Mouse (Mus musculus) lung, postnatal 0 days (tissue): Measurements from ENCODE around the gene Adck1.

Experiments used
- CTCF ChIP-seq: IDR thresholded peaks from 2 replicates; pipeline ENCODE4 v1.5.1; 2016; ENCODE audit warnings: antibody characterized with exemption, mild to moderate bottlenecking
- EP300 ChIP-seq: IDR thresholded peaks from 2 replicates; pipeline ENCODE4 v1.6.1; 2016; ENCODE audit warnings: antibody characterized with exemption, mild to moderate bottlenecking, control low read depth

DNA sequence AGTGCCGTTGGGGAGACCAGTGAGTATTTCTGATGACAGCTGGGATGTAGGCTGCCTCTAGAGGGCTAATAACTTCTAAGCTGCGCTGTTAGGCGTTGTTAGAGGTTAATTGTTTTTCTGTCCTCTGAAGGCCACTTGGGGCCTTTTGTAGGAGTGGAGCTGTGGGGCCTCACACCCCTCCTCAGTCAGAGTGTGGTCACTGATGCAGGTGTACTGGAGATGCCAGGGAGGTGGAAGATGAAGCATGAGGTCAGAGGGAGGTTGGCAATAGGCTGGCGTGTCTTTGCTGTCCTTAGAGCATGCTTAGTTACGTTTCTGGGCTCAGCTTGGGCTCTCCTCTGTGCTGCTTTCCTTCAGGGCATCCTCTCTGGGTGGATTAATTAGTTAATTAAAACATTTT lies 11.7 kb downstream of the Adck1 start:
- TF ChIP-seq CTCF (no peak), EP300 (no peak)
